Mouse (Mus musculus): ENCODE measurements around the gene Sptan1.
"Not testable (repeated sequence)": the region's sequence is repeated elsewhere in the genome, so short reads cannot be mapped to it uniquely, and the experiment has no call there.

The Sptan1 gene

GRCm38 (mm10) chr2:30009101-30009500, 43.7 kb downstream of the Sptan1 start:
- DNase-seq (ENCODE audit: low spot score), result no peak

GRCm38 (mm10) chr2:30010840-30011281, 45.5 kb downstream of the Sptan1 start:
- DNase-seq (ENCODE audit: low spot score), result peak; percentile 75

- no peak for DNase-seq (ENCODE audit: low spot score)
Measured at GRCm38 (mm10) chr2:30014326-30014966, 49.1 kb downstream of the Sptan1 start.

- DNase-seq (ENCODE audit: low spot score), result no peak
Measured at GRCm38 (mm10) chr2:30025454-30025853, 60.1 kb downstream of the Sptan1 start.

GRCm38 (mm10) chr2:30026997-30027396, 61.6 kb downstream of the Sptan1 start:
- no peak for DNase-seq (ENCODE audit: low spot score)

- peak; percentile 66 for DNase-seq (ENCODE audit: low spot score)
Measured at GRCm38 (mm10) chr2:30032244-30032846, 67.0 kb downstream of the Sptan1 start.

- DNase-seq (ENCODE audit: low spot score), result peak; percentile 45
Measured at GRCm38 (mm10) chr2:30032957-30033356, 67.6 kb downstream of the Sptan1 start.

- no peak for DNase-seq (ENCODE audit: low spot score)
Measured at GRCm38 (mm10) chr2:30037762-30038161, 72.4 kb downstream of the Sptan1 start.

GRCm38 (mm10) chr2:30038370-30038769, 73.0 kb downstream of the Sptan1 start:
- no peak for DNase-seq (ENCODE audit: low spot score)

- no peak for DNase-seq (ENCODE audit: low spot score)
Measured at GRCm38 (mm10) chr2:30039687-30040086, 74.3 kb downstream of the Sptan1 start.

GRCm38 (mm10) chr2:30042445-30042844, 77.1 kb downstream of the Sptan1 start:
- peak; percentile 93 for DNase-seq (ENCODE audit: low spot score)

GRCm38 (mm10) chr2:30044550-30044949, 79.2 kb downstream of the Sptan1 start:
- DNase-seq (ENCODE audit: low spot score), result no peak

- no peak for DNase-seq (ENCODE audit: low spot score)
Measured at GRCm38 (mm10) chr2:30047127-30047526, 81.8 kb downstream of the Sptan1 start.

GRCm38 (mm10) chr2:30048101-30048501, 82.7 kb downstream of the Sptan1 start:
- no peak for DNase-seq (ENCODE audit: low spot score)

- DNase-seq (ENCODE audit: low spot score), result peak; percentile 99
Measured at GRCm38 (mm10) chr2:30048699-30049388, 83.5 kb downstream of the Sptan1 start, which contains the start of gene Wdr34. TSS of gene Wdr34 (minus strand) at chr2:30048881.

- DNase-seq (ENCODE audit: low spot score), result no peak
Measured at GRCm38 (mm10) chr2:30049831-30050230, 84.5 kb downstream of the Sptan1 start.

- no peak for DNase-seq (ENCODE audit: low spot score)
Measured at GRCm38 (mm10) chr2:30051992-30052761, 86.8 kb downstream of the Sptan1 start.

GRCm38 (mm10) chr2:30055310-30055709, 90.0 kb downstream of the Sptan1 start:
- not testable (repeated sequence) for DNase-seq (ENCODE audit: low spot score)

- DNase-seq (ENCODE audit: low spot score), result no peak
Measured at GRCm38 (mm10) chr2:30056736-30057135, 91.4 kb downstream of the Sptan1 start.

GRCm38 (mm10) chr2:30057223-30057904, 92.0 kb downstream of the Sptan1 start, which contains the start of gene Set:
TSS of gene Set (plus strand) at chr2:30057378.
- no peak for DNase-seq (ENCODE audit: low spot score)

- DNase-seq (ENCODE audit: low spot score), result no peak
Measured at GRCm38 (mm10) chr2:30058418-30058817, 93.1 kb downstream of the Sptan1 start.

All from testis, postnatal 10 days (tissue).